Mouse (Mus musculus) liver, postnatal 0 days (tissue): ENCODE results near the gene Lipc. TPM values are rescaled to one million over a fixed set of nuclear protein-coding genes. Genes with fewer than 3 reads are reported as not detected.

ENCODE experiments used
- ATAC-seq: fragments of 200-750 bp; cut with Nextera tagmentation; 2 replicates; pipeline ENCODE4 v1.8.0; 2017; ENCODE audit warnings: mild to moderate bottlenecking, moderate library complexity
- DNase-seq: peaks from one replicate; pipeline ENCODE4 v3.0.0-alpha.2; 2016
- H3K27ac ChIP-seq: fragments of 300-500 bp; sonication (generic); 2 replicates; pipeline ENCODE4 v1.5.1; 2014; ENCODE audit warnings: antibody characterized with exemption, moderate library complexity, mild to moderate bottlenecking, low read depth
- H3K27me3 ChIP-seq: fragments of 300-500 bp; sonication (generic); 2 replicates; pipeline ENCODE4 v1.6.1; 2014; ENCODE audit warnings: low read length, control low read depth, mixed read lengths; ENCODE audit not compliant: insufficient read depth
- H3K36me3 ChIP-seq: fragments of 300-500 bp; sonication (generic); replicated peaks from 2 replicates; pipeline ENCODE4 v1.6.1; 2014; ENCODE audit warnings: mild to moderate bottlenecking, control low read depth, low read length, moderate library complexity, mixed read lengths; ENCODE audit not compliant: insufficient read depth
- H3K4me1 ChIP-seq: fragments of 300-500 bp; sonication (generic); 2 replicates; pipeline ENCODE4 v1.6.1; 2014; ENCODE audit warnings: antibody characterized with exemption, mild to moderate bottlenecking, control low read depth; ENCODE audit not compliant: insufficient read depth
- H3K4me2 ChIP-seq: fragments of 300-500 bp; sonication (generic); 2 replicates; pipeline ENCODE4 v1.6.1; 2014; ENCODE audit warnings: low read depth, mild to moderate bottlenecking, low read length, moderate library complexity, mixed read lengths
- H3K4me3 ChIP-seq: fragments of 300-500 bp; sonication (generic); 2 replicates; pipeline ENCODE4 v1.5.1; 2014; ENCODE audit warnings: low read depth, low read length
- H3K9ac ChIP-seq: fragments of 300-500 bp; sonication (generic); replicated peaks from 2 replicates; pipeline ENCODE4 v1.6.1; 2014; ENCODE audit warnings: mild to moderate bottlenecking, moderate library complexity
- H3K9me3 ChIP-seq: fragments of 300-500 bp; sonication (generic); 2 replicates; pipeline ENCODE4 v1.6.1; 2016; ENCODE audit warnings: mild to moderate bottlenecking, control low read depth, low read length, mixed read lengths
- CTCF ChIP-seq: sonication (generic); IDR thresholded peaks from 2 replicates; pipeline ENCODE4 v1.5.1; 2016; ENCODE audit warnings: antibody characterized with exemption, low read depth
- EP300 ChIP-seq: IDR thresholded peaks from 2 replicates; pipeline ENCODE4 v1.6.1; 2016; ENCODE audit warnings: antibody characterized with exemption, low read depth, mild to moderate bottlenecking
- WGBS: fragments of 180-500 bp; shearing (Covaris S2); extraction: QIAGEN DNeasy Blood & Tissue Kit; methylation state at CpG from one replicate; pipeline ENCODE4 v1.1.7; 2014; ENCODE audit not compliant: insufficient replicate concordance; 5-methylcytosine and 5-hydroxymethylcytosine counted together
- polyA plus RNA-seq: library from polyadenylated mRNA; unstranded; fragments of >200 nt; fragmentation: Nextera tagmentation; extraction: Ambion mirVana; gene quantifications from 2 replicates; pipeline ENCODE4 v1.2.1, GENCODE M21; 2015

Gene Lipc
- polyA plus RNA-seq, 1 experiment from 2014 or later, result 108 TPM

DNA sequence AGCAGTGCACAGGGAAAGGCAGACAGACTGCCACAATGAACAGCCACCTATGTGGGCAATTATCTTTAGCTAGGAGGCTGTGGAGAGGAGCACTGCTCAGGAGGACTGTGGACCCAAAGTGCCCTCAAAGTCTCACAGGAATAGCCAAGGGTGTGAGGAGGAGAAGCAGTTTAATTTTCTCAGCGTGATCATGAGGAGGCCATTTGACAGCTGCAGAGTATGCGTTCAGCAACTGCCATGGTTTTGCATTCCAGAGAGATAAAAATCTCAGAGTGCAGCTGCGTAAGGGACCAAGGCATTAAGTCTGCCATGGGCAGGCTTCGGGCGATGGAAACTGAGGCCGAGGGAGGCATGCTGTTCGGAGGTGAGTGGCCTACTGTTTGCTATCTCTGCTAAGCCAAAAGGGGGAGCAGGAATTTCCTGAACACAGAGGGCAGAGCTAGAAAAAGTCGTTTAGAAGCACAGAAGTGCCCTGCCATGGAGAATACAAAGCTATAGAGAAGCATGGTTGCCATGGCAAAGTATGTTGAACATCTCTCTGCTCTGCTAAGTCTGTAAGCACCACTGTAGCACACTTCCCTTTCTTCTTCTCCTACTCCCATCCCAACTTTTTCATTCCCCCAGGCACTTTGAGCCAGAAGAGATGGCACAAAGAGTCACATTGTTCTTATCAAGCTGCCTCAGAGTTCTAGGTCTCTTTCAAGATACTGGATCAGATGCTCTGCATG is 151.3 kb downstream of the Lipc start:
- no peaks in the 10 kb centered on the region for H3K4me1 ChIP-seq
- no peaks in the 10 kb centered on the region; the same call in 1 of the 2 replicates for H3K36me3 ChIP-seq
- H3K4me3 ChIP-seq, result no peak overlapping the region
- DNase-seq (no peak), ATAC-seq (no peak)
- TF ChIP-seq CTCF, result no peak
- no peak for TF ChIP-seq EP300
- no peaks in the 10 kb centered on the region for H3K9me3 ChIP-seq
- no peaks in the 10 kb centered on the region for H3K27me3 ChIP-seq
- H3K27ac ChIP-seq, result no peak overlapping the region
- no peak overlapping the region for H3K4me2 ChIP-seq
- no peak overlapping the region for H3K9ac ChIP-seq
- 62% methylated on average over 8 of the region's 8 CpGs for WGBS

DNA sequence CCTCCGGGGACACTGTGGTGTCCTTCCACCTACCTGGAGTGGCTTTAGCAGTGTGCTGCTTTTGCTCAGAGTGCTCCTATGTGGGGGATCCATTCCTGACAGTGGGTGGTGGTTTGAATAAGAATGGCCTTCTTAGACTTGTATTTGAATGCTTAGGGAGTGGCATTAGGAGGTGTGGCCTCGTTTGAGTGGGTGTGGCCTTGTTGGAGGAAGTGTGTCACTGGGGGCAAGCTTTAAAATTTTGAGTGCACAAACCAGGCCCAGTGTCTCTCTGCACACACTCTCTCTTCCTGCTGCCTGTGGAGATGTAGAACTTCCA is 156.6 kb downstream of the Lipc start:
- WGBS, result 61% methylated on average over 2 of the region's 2 CpGs
- H3K27ac ChIP-seq, result no peak overlapping the region
- H3K9ac ChIP-seq, result no peak overlapping the region
- H3K36me3 ChIP-seq, result no peaks in the 10 kb centered on the region
- no peaks in the 10 kb centered on the region for H3K9me3 ChIP-seq
- H3K27me3 ChIP-seq, result no peaks in the 10 kb centered on the region
- ATAC-seq, result no peak
- TF ChIP-seq EP300 (no peak), CTCF (no peak)
- DNase-seq, result no peak
- no peak overlapping the region for H3K4me2 ChIP-seq
- H3K4me1 ChIP-seq, result no peaks in the 10 kb centered on the region
- no peak overlapping the region for H3K4me3 ChIP-seq

DNA sequence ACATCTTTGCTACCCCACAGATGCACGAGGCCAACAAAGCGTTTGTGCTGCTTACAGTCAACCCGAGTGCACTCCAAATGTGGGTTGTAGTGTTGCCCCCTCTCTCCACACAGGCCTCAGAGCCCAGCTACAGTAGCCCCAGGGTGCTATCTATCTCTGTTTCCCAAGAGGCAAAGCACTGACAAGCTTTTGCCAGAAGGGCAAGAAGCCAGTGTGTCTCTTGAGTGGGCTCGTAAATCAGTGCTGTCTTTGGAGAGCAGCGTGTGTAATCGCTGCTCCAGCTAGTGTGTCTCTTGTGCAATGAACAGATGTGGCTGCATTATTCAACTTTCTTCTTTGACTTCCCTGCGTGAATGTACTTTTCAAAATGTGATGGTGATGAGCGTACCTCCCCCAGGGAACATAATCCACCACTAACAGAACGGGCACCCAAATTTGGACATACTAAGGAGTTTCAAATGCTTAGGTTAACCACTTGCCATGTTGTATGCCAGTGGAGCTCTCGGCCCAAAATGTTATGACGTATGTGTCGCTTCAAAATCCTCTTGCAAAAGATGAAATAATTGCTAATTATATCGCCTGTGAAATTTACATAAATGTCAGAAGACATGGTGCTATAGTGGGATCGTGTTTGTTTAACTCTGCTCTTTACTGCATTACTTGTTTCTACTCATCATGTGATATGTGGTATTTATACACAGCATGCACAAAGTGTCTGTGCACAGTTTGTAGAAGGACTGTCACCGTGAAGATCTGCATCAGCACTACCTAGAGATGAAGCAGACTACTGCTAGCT is 157.2 kb downstream of the Lipc start:
- H3K27ac ChIP-seq, result no peak overlapping the region
- DNase-seq (no peak), ATAC-seq (no peak)
- H3K9ac ChIP-seq, result no peak overlapping the region
- H3K27me3 ChIP-seq, result no peaks in the 10 kb centered on the region
- H3K4me2 ChIP-seq, result no peak overlapping the region
- H3K36me3 ChIP-seq, result no peaks in the 10 kb centered on the region
- TF ChIP-seq EP300 (no peak), CTCF (no peak)
- no peaks in the 10 kb centered on the region for H3K4me1 ChIP-seq
- WGBS, result 84% methylated on average over 15 of the region's 15 CpGs
- H3K4me3 ChIP-seq, result no peak overlapping the region
- no peaks in the 10 kb centered on the region for H3K9me3 ChIP-seq

DNA sequence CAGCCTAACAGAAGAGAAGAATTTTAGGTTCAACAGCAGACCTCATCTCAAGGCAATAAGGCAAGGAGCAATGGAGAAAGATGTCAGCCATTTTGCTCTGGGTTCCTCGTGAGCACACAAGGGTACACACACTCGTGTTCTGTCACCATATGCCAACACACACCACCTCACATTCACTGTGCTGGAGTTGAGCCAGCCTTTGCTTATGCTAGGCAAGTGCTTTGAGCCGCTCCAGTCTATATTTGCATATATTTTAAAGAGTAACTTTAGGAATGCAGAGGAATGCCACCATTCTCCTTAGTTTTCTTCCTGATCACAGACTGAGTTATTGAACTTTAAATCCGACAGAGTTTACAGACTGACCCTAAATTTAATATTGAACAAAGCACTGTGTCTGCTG is 161.4 kb downstream of the Lipc start:
- no peaks in the 10 kb centered on the region for H3K36me3 ChIP-seq
- no peak overlapping the region for H3K27ac ChIP-seq
- H3K9me3 ChIP-seq, result no peaks in the 10 kb centered on the region
- ATAC-seq (no peak), DNase-seq (no peak)
- no peak overlapping the region for H3K4me2 ChIP-seq
- TF ChIP-seq CTCF (no peak), EP300 (no peak)
- H3K9ac ChIP-seq, result no peak overlapping the region
- no peaks in the 10 kb centered on the region for H3K27me3 ChIP-seq
- 86% methylated on average over 4 of the region's 4 CpGs for WGBS
- H3K4me1 ChIP-seq, result no peaks in the 10 kb centered on the region
- no peak overlapping the region for H3K4me3 ChIP-seq

- 86% methylated on average over 7 of the region's 7 CpGs for WGBS
- Histone ChIP-seq H3K9me3 (no peaks in the 10 kb centered on the region), H3K27ac (no peak overlapping the region), H3K4me2 (no peak overlapping the region), H3K4me1 (no peaks in the 10 kb centered on the region), H3K36me3 (peaks cover 9% of the 10 kb centered on the region), H3K27me3 (no peaks in the 10 kb centered on the region), H3K9ac (no peak overlapping the region), H3K4me3 (no peak overlapping the region)
- DNase-seq (no peak), ATAC-seq (no peak)
- no peak for TF ChIP-seq CTCF
- no peak for TF ChIP-seq EP300
These were observed 163.3 kb downstream of the Lipc start for GRCm38 (mm10) chr9:70788705-70789104.

- Histone ChIP-seq H3K4me2 (no peak overlapping the region), H3K9me3 (no peaks in the 10 kb centered on the region), H3K27me3 (no peaks in the 10 kb centered on the region), H3K36me3 (peaks cover 47% of the 10 kb centered on the region), H3K27ac (no peak overlapping the region), H3K4me1 (no peaks in the 10 kb centered on the region), H3K4me3 (no peak overlapping the region), H3K9ac (no peak overlapping the region)
- no peak for ATAC-seq
- no peak for DNase-seq
- 90% methylated on average over 3 of the region's 3 CpGs for WGBS
- TF ChIP-seq CTCF, result no peak
- TF ChIP-seq EP300, result no peak
These were observed 169.8 kb downstream of the Lipc start for GRCm38 (mm10) chr9:70782191-70782590.
